Mouse (Mus musculus) limb, embryonic 12.5 days (tissue): ENCODE data around the gene Ppp4r3b. TPM values are rescaled to one million over a fixed set of nuclear protein-coding genes. Genes with fewer than 3 reads are reported as not detected.

Source experiments
- polyA plus RNA-seq: library from polyadenylated mRNA; unstranded; fragments of >200 nt; fragmentation: Nextera tagmentation; extraction: Ambion mirVana; gene quantifications from 2 replicates; pipeline ENCODE4 v1.2.1, GENCODE M21; 2016

Gene Ppp4r3b
- polyA plus RNA-seq, 1 experiment from 2014 or later = 110 TPM

Other genes with a start within 250 kb of the Ppp4r3b start
- 43.1 and 46.0 TPM in 2 replicates for gene Pnpt1, start 42.1 kb upstream of the Ppp4r3b start, polyA plus RNA-seq
- 63.2 and 64.4 TPM in 2 replicates for gene Cfap36, start 74.5 kb downstream of the Ppp4r3b start, polyA plus RNA-seq
- 61.5 and 72.2 TPM in 2 replicates for gene Ccdc88a, start 200.8 kb downstream of the Ppp4r3b start, polyA plus RNA-seq